Mouse (Mus musculus) gastrocnemius, adult 2 months (tissue): ENCODE data around the gene Fez1. TPM values are rescaled to one million over a fixed set of nuclear protein-coding genes. Genes with fewer than 3 reads are reported as not detected.

Experiments
- DNase-seq: peaks from one replicate; pipeline ENCODE4 v3.0.0; 2022
- H3K27ac ChIP-seq: fragments of 200-600 bp; 2 replicates; pipeline ENCODE4 v1.8.1; 2022; ENCODE audit warnings: mild to moderate bottlenecking
- H3K4me3 ChIP-seq: fragments of 200-600 bp; 2 replicates; pipeline ENCODE4 v1.8.1; 2022; ENCODE audit warnings: mild to moderate bottlenecking, moderate library complexity
- CTCF ChIP-seq: fragments of 200-600 bp; IDR thresholded peaks from 2 replicates; pipeline ENCODE4 v1.8.1; 2022; ENCODE audit warnings: antibody characterized with exemption, mild to moderate bottlenecking, moderate library complexity
- intact Hi-C: fragments of 180-260 bp; cut with DNase I; formaldehyde crosslinking; loops from one replicate; pipeline ENCODE4 v1.15.1; 2025
- total RNA-seq, 2 experiments: library from RNA; stranded (reverse); gene quantifications; 2 replicates each; pipeline ENCODE4 v1.2.3; 2021

The Fez1 gene
- total RNA-seq, 2 experiments from 2014 or later, result 4.2 to 4.7 TPM

- intact Hi-C loops, result no loop called here
- H3K27ac ChIP-seq, result no peak overlapping the region
- DNase-seq, result no peak
- no peak for TF ChIP-seq CTCF
- H3K4me3 ChIP-seq, result no peak overlapping the region
Observed at GRCm38 (mm10) chr9:36850091-36850490, 28.4 kb downstream of the Fez1 start.

DNA sequence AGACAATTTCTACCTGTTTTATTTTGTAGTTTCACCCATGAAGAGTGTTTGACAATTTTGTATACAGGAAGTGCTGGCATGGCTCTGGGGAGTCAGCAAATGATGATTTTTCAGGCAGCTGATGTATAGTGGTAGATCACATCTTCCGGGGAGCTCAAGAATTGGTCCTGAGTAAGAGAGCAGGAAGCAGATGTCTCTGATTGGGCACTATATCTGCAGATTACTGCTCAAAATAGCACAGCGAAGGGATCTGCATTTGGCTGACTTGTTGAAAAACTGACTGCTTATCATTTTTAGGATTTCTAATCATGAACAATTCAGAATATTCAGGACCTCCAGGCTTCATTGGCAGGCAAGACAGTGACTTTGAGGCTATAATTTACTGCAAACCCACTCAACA, 30.5 kb downstream of the Fez1 start:
- Histone ChIP-seq H3K27ac (no peak overlapping the region), H3K4me3 (no peak overlapping the region)
- intact Hi-C loops, result no loop called here
- no peak for DNase-seq
- TF ChIP-seq CTCF, result no peak

DNA sequence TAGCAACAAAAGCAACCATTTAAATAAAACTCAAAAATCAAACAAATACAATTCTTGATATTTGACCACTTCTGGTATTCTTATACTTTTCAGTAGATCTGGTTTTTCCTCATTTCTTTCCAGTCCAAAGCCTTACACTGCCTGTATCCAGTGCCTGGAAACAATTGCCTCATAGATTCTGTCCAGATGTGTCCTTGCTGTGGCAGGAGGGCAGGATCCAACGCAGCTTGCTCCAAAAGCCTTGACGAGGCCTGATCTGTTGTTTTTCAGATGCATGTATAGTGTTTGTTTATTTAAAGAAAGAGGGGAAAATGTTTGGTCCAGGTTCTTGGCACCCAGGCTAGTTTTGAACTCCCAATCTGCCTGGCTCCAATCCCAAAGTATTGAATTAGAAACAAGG, 34.7 kb downstream of the Fez1 start:
- DNase-seq, result no peak
- intact Hi-C loops, result no loop called here
- no peak for TF ChIP-seq CTCF
- Histone ChIP-seq H3K4me3 (no peak overlapping the region), H3K27ac (no peak overlapping the region)

DNA sequence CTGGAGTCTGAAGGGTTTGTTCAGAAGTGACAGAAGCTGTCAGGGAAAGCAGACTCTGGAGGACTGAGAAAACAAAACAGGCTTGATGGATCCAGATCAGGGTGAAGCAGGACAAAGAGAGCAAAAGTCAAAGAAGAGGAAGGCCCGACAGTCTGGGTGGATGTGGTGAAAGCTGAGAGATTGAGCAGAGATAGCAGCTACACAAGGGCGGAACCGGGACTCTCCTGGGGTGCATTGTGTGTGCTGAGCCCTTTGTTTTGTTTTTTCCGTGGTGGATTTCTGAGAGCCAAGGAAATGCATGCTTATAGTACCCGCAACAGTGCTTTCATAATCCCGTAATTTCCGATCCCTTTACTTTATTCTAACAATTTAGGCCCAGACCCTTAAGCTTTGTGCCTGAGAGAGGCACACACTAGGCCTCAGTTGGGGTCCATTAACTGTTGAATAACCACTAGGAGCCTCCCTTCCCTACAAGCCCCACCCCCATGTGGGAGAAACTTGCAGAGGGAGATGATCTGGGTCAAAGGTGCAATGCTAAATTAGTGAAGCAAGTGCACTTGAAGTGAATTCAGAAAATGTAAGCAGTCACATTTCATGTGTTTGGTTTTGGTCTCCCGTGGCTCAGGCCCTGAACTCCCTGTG, 35.9 kb downstream of the Fez1 start:
- no peak for TF ChIP-seq CTCF
- intact Hi-C loops, result no loop called here
- Histone ChIP-seq H3K27ac (no peak overlapping the region), H3K4me3 (no peak overlapping the region)
- DNase-seq, result no peak

DNA sequence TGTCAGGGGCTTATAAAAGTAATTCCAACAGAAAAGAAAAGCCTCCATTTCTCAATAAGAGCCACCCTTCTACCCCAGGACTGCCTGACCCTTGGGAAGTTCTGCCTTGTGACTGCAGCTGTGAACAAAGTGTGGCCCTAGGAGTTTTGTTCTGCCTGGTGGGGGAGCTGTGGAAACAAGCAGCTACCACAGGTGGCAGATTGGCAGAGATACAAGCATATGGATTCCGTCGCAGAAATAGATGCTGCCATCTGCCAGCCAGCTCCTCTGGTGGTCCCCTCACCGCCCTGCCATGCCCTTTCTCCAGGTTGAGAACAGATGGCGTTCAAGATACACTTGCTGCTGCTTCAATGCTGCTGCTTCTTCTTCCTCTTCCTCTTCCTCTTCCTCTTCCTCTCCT, 37.0 kb downstream of the Fez1 start:
- peak; percentile 35 for DNase-seq
- H3K4me3 ChIP-seq, result no peak overlapping the region
- intact Hi-C loops, result no loop called here
- no peak overlapping the region for H3K27ac ChIP-seq
- TF ChIP-seq CTCF, result peak; percentile 47

DNA sequence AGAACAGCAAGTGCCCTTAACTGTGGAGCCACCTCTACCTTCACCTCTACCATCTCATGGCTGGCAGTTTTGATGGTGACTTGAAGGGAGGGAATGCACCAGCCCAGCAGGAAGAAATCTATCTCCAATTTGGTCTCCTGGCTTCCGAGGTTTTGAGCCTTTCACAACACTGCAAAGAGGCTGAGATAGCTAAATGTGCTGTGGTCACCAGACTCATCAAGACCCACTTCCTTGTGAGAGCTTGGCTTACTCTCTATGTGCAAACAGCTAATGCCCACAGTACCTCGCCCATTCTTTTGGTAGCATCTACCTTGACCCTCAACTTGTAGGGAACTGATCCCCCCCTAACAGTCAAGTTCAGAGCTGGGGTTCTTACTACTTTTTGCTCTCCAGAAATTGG, 40.9 kb downstream of the Fez1 start:
- H3K4me3 ChIP-seq, result no peak overlapping the region
- intact Hi-C loops, result no loop called here
- DNase-seq, result no peak
- no peak overlapping the region for H3K27ac ChIP-seq
- no peak for TF ChIP-seq CTCF

GRCm38 (mm10) chr9:36863694-36864093, 42.0 kb downstream of the Fez1 start:
- DNase-seq, result no peak
- intact Hi-C loops, result no loop called here
- TF ChIP-seq CTCF, result no peak
- Histone ChIP-seq H3K4me3 (no peak overlapping the region), H3K27ac (no peak overlapping the region)

GRCm38 (mm10) chr9:36864862-36865813, 43.5 kb downstream of the Fez1 start:
- H3K27ac ChIP-seq, result no peak overlapping the region
- intact Hi-C loops, result no loop called here
- H3K4me3 ChIP-seq, result no peak overlapping the region
- no peak for DNase-seq
- TF ChIP-seq CTCF, result no peak

DNA sequence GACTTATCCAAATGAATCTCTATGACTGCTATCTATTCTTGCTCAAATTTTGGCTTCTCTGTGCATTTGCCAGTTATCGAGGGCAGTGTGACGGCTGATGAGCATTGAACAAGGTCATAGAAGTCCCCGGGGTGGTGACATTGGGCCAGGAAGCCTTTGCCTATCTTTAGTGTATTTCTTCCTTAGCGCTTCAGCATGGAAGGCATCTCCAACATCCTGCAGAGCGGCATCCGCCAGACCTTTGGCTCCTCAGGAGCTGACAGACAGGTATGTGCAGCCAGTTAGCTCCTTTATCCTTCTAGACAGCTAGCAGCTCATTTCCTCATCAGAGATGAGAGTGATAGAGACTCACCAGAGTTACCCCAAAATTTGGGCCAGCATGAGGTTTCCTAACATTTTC, 47.0 kb downstream of the Fez1 start:
- no peak for TF ChIP-seq CTCF
- no peak overlapping the region for H3K4me3 ChIP-seq
- no peak overlapping the region for H3K27ac ChIP-seq
- intact Hi-C loops, result no loop called here
- DNase-seq, result no peak

- Histone ChIP-seq H3K27ac (no peak overlapping the region), H3K4me3 (no peak overlapping the region)
- no peak for TF ChIP-seq CTCF
- no peak for DNase-seq
- intact Hi-C loops, result no loop called here
Observed at GRCm38 (mm10) chr9:36870263-36870662, 48.6 kb downstream of the Fez1 start.

DNA sequence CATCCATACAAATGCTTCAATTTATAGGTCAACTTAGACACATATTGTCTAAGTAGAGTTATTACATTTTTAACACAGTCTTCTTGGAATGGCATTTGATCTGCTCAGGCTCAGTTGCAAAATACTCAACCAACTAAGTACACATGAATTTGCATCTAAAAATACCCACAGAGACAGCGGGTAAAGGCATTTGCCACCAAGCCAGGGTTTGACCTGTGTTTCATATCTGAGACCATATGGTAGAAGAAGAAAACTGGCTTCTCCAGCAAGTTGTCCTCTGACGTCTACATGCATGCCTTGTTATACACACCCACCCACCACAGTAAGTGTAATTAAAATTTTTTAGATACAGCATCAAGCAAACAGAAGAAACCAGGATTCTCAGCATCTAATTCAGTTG, 52.1 kb downstream of the Fez1 start:
- peak overlapping the region; percentile 78 for H3K27ac ChIP-seq
- no peak overlapping the region for H3K4me3 ChIP-seq
- no peak for TF ChIP-seq CTCF
- no peak for DNase-seq
- intact Hi-C loops, result no loop called here

DNA sequence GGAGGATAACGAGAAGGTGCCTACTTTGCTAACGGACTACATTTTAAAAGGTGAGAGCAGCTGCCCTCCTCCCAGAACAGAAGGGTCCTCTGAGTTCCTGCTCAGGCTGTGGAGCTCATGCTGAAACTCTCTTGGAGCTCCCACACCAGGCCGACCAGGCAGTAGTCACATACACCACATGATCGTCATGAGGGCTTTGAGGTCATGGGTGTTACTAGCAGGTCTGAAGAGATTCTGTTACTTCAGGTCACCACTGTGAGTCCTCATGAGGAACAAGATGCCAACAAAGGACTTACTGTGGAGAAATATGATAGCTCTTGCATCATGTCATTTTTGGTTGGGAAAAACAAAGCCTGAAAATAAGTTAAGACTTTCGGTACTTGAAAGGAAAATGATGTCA, 54.6 kb downstream of the Fez1 start:
- peak; percentile 43 for DNase-seq
- Histone ChIP-seq H3K4me3 (no peak overlapping the region), H3K27ac (peak overlapping the region; percentile 77)
- no peak for TF ChIP-seq CTCF
- intact Hi-C loops, result no loop called here

DNA sequence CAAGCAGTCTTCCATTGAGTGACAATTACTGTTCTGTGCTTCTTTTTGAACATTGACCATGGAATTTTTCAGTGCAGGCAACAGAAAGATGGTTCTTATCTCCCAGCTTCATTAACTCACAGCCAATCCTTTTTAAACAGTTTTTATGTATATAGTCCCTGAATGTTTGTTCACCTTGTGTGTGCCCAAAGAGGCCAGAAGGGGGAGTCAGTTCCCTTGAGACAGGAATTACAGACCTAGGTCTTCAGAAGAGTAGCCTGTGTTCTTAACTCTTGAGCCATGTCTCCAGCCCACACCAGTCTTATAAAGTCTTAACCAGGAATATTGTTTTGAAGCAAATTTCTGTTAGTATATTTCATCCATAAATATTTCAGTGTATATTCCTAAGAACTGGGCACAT, 55.1 kb downstream of the Fez1 start:
- intact Hi-C loops, result no loop called here
- DNase-seq, result no peak
- no peak for TF ChIP-seq CTCF
- Histone ChIP-seq H3K4me3 (no peak overlapping the region), H3K27ac (peak overlapping the region; percentile 68)
